26 mouse cellular contexts compared by ENCODE assay signal in genomic region chrX:140805340-140805739, GRCm38 (mm10). TPM values are rescaled to one million over a fixed set of nuclear protein-coding genes. Genes with fewer than 3 reads are reported as not detected.
DNase-seq lines count a peak whose midpoint lies in the region; ATAC-seq and TF ChIP-seq lines count a peak whose summit lies in the region.
"Had no signal": no experiment of that assay in that cellular context is flagged by ENCODE, and none has a peak within 500 bp of the region (broad histone marks: within the 10 kb centered on the region; RNA-seq: fewer than 3 reads in every experiment).

No protein-coding gene starts in this region.

- H3K36me3 ChIP-seq in embryonic facial prominence, embryonic 13.5 days, result no peaks in the 10 kb centered on the region
- no peaks in the 10 kb centered on the region for H3K36me3 ChIP-seq in embryonic facial prominence, embryonic 10.5 days (replicated peaks)
- no peaks in the 10 kb centered on the region for H3K36me3 ChIP-seq in lung, embryonic 16.5 days (ENCODE audit: control insufficient read depth, insufficient read depth, low read length)
- no peaks in the 10 kb centered on the region for H3K36me3 ChIP-seq in stomach, embryonic 16.5 days (ENCODE audit: control insufficient read depth, insufficient read depth, low read length)
- H3K36me3 ChIP-seq: hindbrain, embryonic 13.5 days; midbrain, embryonic 10.5 days; neural tube, embryonic 15.5 days had no signal

- 85% methylated on average over 2 of the region's 2 CpGs for WGBS in embryonic facial prominence, embryonic 13.5 days
- WGBS in embryonic facial prominence, embryonic 10.5 days, result 85% methylated on average over 2 of the region's 2 CpGs
- WGBS in lung, adult 2 months, result 81% methylated on average over 2 of the region's 2 CpGs
- WGBS in lung, embryonic 16.5 days, result 66% methylated on average over 2 of the region's 2 CpGs
- WGBS in stomach, embryonic 16.5 days, result 77% methylated on average over 2 of the region's 2 CpGs

- H3K27me3 ChIP-seq in embryonic facial prominence, embryonic 13.5 days, result peaks cover 29% of the 10 kb centered on the region
- peaks cover 92% of the 10 kb centered on the region for H3K27me3 ChIP-seq in embryonic facial prominence, embryonic 10.5 days (replicated peaks; ENCODE audit: low read depth, poor library complexity, severe bottlenecking)
- H3K27me3 ChIP-seq in lung, embryonic 16.5 days (ENCODE audit: control insufficient read depth, insufficient read depth, low read depth, low read length), result no peaks in the 10 kb centered on the region
- no peaks in the 10 kb centered on the region; the same call in 1 of the 2 replicates for H3K27me3 ChIP-seq in stomach, embryonic 16.5 days (ENCODE audit: control insufficient read depth, insufficient read depth, low read length)

- H3K4me3 ChIP-seq in embryonic facial prominence, embryonic 13.5 days, result no peak overlapping the region
- H3K4me3 ChIP-seq in embryonic facial prominence, embryonic 10.5 days, result no peak overlapping the region
- no peak overlapping the region for H3K4me3 ChIP-seq in lung, adult 2 months (replicated peaks; ENCODE audit: extremely low read depth, low read depth, low read length)
- H3K4me3 ChIP-seq in lung, embryonic 16.5 days (ENCODE audit: low read length), result no peak overlapping the region
- no peak overlapping the region for H3K4me3 ChIP-seq in stomach, embryonic 16.5 days (replicated peaks; ENCODE audit: low read length)
- H3K4me3 ChIP-seq: hindbrain, embryonic 13.5 days; midbrain, embryonic 10.5 days; neural tube, embryonic 15.5 days had no signal

- no peak for DNase-seq in embryonic facial prominence, embryonic 10.5 days (ENCODE audit: low spot score)
- DNase-seq in lung, adult 2 months, result peak; percentile 2
- no peak for DNase-seq in lung, postnatal 25 days (ENCODE audit: low spot score)
- no peak for DNase-seq in layer of hippocampus, postnatal 25 days (ENCODE audit: extremely low spot score in 1 of 2, low spot score in 1 of 2)
- DNase-seq in frontal cortex, postnatal 36 days (ENCODE audit: low spot score in 2 of 2), result no peak
- DNase-seq: adrenal gland, adult 8-10 months; cerebellum, adult 2 months; cerebellum, postnatal 25 days; gastrocnemius, postnatal 10 days; heart, adult 11 months had no signal

- no peak for TF ChIP-seq POLR2A in lung, adult 2 months (IDR thresholded peaks at IDR 0.05; ENCODE audit: borderline replicate concordance, extremely low read depth, low read depth, low read length)

- H3K4me1 ChIP-seq in embryonic facial prominence, embryonic 13.5 days, result no peaks in the 10 kb centered on the region
- no peaks in the 10 kb centered on the region for H3K4me1 ChIP-seq in embryonic facial prominence, embryonic 10.5 days
- no peaks in the 10 kb centered on the region for H3K4me1 ChIP-seq in lung, adult 2 months (ENCODE audit: control insufficient read depth, insufficient read depth, low read length)
- H3K4me1 ChIP-seq in lung, embryonic 16.5 days (replicated peaks; ENCODE audit: control insufficient read depth, insufficient read depth, low read length), result no peaks in the 10 kb centered on the region
- H3K4me1 ChIP-seq in stomach, embryonic 16.5 days (ENCODE audit: control insufficient read depth, insufficient read depth, low read length), result no peaks in the 10 kb centered on the region
- H3K4me1 ChIP-seq: hindbrain, embryonic 13.5 days; midbrain, embryonic 10.5 days; neural tube, embryonic 15.5 days had no signal

- no peak overlapping the region for H3K9ac ChIP-seq in embryonic facial prominence, embryonic 13.5 days
- H3K9ac ChIP-seq in lung, embryonic 16.5 days (ENCODE audit: low read length), result no peak overlapping the region
- H3K9ac ChIP-seq in stomach, embryonic 16.5 days (ENCODE audit: low read length), result no peak overlapping the region
- H3K9ac ChIP-seq: hindbrain, embryonic 13.5 days; liver, embryonic 14.5 days; neural tube, embryonic 15.5 days had no signal

- no peak for TF ChIP-seq CTCF in lung, adult 2 months (IDR thresholded peaks at IDR 0.05; ENCODE audit: insufficient read depth, low read length)

- peak; percentile 56; the same call in 1 of the 2 replicates for ATAC-seq in embryonic facial prominence, embryonic 13.5 days (ENCODE audit: insufficient number of reproducible peaks, insufficient read depth, low FRiP score, low TSS enrichment, low read depth)
- peak; percentile 82 for ATAC-seq in lung, embryonic 16.5 days (ENCODE audit: low read depth)
- peak; percentile 88 for ATAC-seq in stomach, embryonic 16.5 days (ENCODE audit: insufficient read depth, low FRiP score)
- ATAC-seq: activated CD4-positive, CD25-positive, alpha-beta regulatory T cell, adult 4 months; forebrain, embryonic 14.5 days had no signal

- no peaks in the 10 kb centered on the region for H3K9me3 ChIP-seq in embryonic facial prominence, embryonic 13.5 days
- H3K9me3 ChIP-seq in embryonic facial prominence, embryonic 10.5 days, result no peaks in the 10 kb centered on the region
- H3K9me3 ChIP-seq in lung, embryonic 16.5 days (ENCODE audit: control insufficient read depth, low read length), result no peaks in the 10 kb centered on the region
- no peaks in the 10 kb centered on the region for H3K9me3 ChIP-seq in stomach, embryonic 16.5 days (replicated peaks; ENCODE audit: control insufficient read depth, low read length)
- H3K9me3 ChIP-seq: hindbrain, embryonic 13.5 days; midbrain, embryonic 10.5 days; neural tube, embryonic 15.5 days had no signal

- H3K4me2 ChIP-seq in embryonic facial prominence, embryonic 13.5 days, result no peak overlapping the region
- no peak overlapping the region for H3K4me2 ChIP-seq in lung, embryonic 16.5 days (ENCODE audit: low read depth, low read length)
- no peak overlapping the region for H3K4me2 ChIP-seq in stomach, embryonic 16.5 days (ENCODE audit: low read depth, low read length)
- H3K4me2 ChIP-seq: hindbrain, embryonic 13.5 days; neural tube, embryonic 15.5 days had no signal

- no peak overlapping the region for H3K27ac ChIP-seq in embryonic facial prominence, embryonic 13.5 days
- H3K27ac ChIP-seq in embryonic facial prominence, embryonic 10.5 days (replicated peaks), result no peak overlapping the region
- no peak overlapping the region for H3K27ac ChIP-seq in lung, embryonic 16.5 days (ENCODE audit: low read length)
- H3K27ac ChIP-seq in stomach, embryonic 16.5 days (ENCODE audit: low read length), result no peak overlapping the region
- H3K27ac ChIP-seq: hindbrain, embryonic 13.5 days; kidney, postnatal 0 days; liver, embryonic 14.5 days; midbrain, embryonic 10.5 days; neural tube, embryonic 15.5 days had no signal

RNA-seq across cellular contexts. Expression of gene Tex13b, which starts 7.9 kb away (rescaled TPM):
- polyA plus RNA-seq in embryonic facial prominence, embryonic 13.5 days (2015; fragmentation: Nextera tagmentation; extraction: Ambion mirVana), result 0.13 TPM in 1 of 2 replicates, not detected in the other
- polyA plus RNA-seq in embryonic facial prominence, embryonic 10.5 days (2016; fragmentation: Nextera tagmentation; extraction: Ambion mirVana), result not detected in 2 replicates
- not detected in 2 replicates for polyA plus RNA-seq in lung, adult 2 months (2012; rRNA removed)
- polyA plus RNA-seq in lung, embryonic 16.5 days (2015; fragmentation: Nextera tagmentation; extraction: Ambion mirVana), result not detected in 2 replicates
- not detected in 2 replicates for polyA plus RNA-seq in stomach, embryonic 16.5 days (2015; fragmentation: Nextera tagmentation; extraction: Ambion mirVana)
- not detected for total RNA-seq in layer of hippocampus, postnatal 25 days (2021)
- total RNA-seq: adrenal gland, adult 8-10 months; gastrocnemius, postnatal 10 days; heart, postnatal 25 days; layer of hippocampus, postnatal 10 days; left cerebral cortex, postnatal 14 days had no signal
- polyA plus RNA-seq: cerebellum, adult 2 months; embryonic facial prominence, embryonic 14.5 days; forebrain, embryonic 14.5 days; heart, embryonic 14.5 days; hindbrain, embryonic 13.5 days; limb, embryonic 14.5 days; liver, embryonic 14.5 days; midbrain, embryonic 10.5 days; neural tube, embryonic 15.5 days had no signal
